Mouse (Mus musculus) monocyte, adult 5-6 weeks (primary cell): ENCODE data around the gene Itga10. TPM values are rescaled to one million over a fixed set of nuclear protein-coding genes. Genes with fewer than 3 reads are reported as not detected.
"Not testable (repeated sequence)": the region's sequence is repeated elsewhere in the genome, so short reads cannot be mapped to it uniquely, and the experiment has no call there.

ENCODE experiments used
- ATAC-seq: fragments of 153-309, 156-312 bp; replicated peaks from 2 replicates; pipeline ENCODE4 v1.8.0; 2017; ENCODE audit warnings: mild to moderate bottlenecking; ENCODE audit not compliant: low TSS enrichment, insufficient number of reproducible peaks, severe bottlenecking, poor library complexity, low FRiP score
- total RNA-seq: library from RNA; stranded (forward); fragments of 200-1000, 200-491, 200-594 nt; gene quantifications from 3 replicates; pipeline ENCODE4 v1.2.3, GENCODE M21; 2017

Itga10 gene
- total RNA-seq, 1 experiment from 2014 or later = 0.38 TPM

- ATAC-seq = no peak
Observed at GRCm38 (mm10) chr3:96632058-96632457, 13.3 kb upstream of the Itga10 start.

DNA sequence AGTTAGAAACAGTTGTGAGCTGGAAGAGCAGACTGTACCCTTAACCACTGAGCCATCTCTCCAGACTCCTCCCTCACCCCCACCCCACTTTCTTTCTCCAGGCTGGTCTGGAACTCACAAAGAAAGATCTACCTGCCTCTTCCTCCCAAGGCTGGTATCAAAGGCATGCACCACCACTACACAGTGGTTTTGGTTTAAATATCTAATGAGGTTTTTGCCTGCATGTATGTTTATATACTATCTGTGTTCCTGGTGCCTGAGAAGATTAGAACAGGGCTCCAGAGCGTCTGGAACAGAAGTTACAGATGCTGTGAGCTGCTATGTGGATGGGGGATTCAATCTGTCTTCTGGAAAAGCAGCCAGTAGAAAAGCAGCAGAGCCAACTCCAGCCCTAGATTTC is 11.4 kb upstream of the Itga10 start:
- no peak for ATAC-seq

GRCm38 (mm10) chr3:96634928-96635879 is 10.2 kb upstream of the Itga10 start, which contains the start of the genes Pex11b and Gm42957:
Gene Pex11b (plus strand): TSS chr3:96635376.
Gene Gm42957 (plus strand): TSS chr3:96635474.
- ATAC-seq = peak; percentile 70

DNA sequence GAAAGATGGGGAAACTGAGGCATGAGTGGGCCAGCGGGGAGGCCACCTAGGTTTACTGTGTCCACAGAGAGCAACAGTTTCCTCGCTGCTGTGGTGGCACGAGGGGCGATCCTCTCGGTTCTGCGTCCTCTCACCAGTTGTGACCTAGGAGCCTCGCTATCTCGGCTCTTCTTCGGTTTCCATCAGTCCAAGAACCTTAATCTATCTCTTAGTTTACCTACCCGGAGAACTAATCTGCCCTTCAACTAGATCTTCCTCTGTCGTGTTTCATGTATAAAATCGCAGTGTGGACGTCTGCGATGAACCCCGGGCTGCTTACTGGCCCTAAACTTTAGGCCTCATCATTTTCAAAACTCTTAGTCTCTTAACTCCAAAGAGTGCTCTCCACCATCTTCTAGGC is 9.5 kb upstream of the Itga10 start:
- peak; percentile 15; the same call in 1 of the 2 replicates for ATAC-seq

DNA sequence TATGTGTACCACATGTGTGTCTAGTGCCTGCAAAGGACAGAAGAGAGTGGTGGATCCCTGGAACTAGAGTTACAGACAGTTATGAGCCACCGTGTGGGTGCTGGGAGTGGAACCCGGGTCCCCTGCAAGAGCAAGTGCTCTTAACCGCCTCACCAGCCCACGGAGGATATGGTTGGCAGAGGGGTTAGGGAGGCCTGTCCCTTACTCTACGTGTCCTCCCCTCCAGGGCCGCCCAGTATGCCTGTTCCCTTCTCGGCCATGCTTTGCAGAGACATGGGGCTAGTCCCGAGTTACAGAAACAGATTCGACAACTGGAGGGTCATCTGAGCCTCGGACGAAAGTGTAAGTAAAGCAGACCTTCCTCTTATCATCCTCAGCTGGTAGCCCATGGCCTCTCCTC is 8.9 kb upstream of the Itga10 start:
- no peak for ATAC-seq

- ATAC-seq = peak; percentile 65; the same call in 1 of the 2 replicates
Observed at GRCm38 (mm10) chr3:96639219-96639618, 6.2 kb upstream of the Itga10 start.

DNA sequence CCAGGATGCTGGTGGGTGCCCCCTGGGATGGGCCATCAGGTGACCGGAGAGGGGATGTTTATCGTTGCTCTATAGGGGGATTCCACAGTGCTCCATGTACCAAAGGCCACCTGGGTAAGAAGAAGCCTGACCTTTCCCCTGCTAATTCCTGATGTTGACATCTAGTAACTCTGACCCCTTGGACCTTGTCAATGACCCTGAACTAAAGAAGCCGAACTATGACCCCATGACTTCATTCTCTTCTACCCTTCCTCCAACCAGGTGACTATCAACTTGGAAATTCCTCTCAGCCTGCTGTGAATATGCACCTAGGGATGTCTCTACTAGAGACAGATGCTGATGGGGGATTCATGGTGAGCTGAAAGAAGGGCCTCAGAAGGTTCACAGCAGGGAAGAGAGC is 2.0 kb downstream of the Itga10 start:
- ATAC-seq = no peak

- no peak for ATAC-seq
Observed at GRCm38 (mm10) chr3:96660901-96661300, 15.5 kb downstream of the Itga10 start.

DNA sequence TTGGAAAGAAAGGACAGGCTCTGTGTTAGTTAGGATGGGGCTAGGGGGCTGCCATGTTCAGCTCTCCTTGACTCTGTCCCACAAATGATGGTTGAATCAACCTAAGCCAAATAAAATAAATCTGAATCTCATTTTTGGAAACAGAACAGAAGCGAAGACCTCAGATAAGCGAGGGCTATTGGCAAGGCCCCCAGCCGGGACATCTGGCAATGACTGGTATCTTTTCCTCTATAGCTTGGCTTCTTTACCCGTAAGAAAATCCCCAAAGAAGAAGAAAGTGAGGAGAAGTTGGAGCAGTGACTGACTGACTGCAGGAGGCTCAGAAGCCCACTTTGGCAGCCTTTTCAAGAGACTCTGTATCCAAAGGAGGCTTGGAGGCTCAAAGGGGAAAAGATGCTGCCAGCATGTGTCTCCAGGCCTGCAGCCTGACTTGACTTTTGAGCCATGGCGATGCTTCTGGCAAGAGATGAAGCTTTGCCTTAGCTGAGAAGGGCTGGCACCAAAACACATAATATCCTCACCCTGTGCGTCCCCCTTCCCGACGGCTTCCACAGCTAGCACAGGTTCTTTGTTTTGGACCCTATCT is 17.4 kb downstream of the Itga10 start:
- ATAC-seq = no peak

DNA sequence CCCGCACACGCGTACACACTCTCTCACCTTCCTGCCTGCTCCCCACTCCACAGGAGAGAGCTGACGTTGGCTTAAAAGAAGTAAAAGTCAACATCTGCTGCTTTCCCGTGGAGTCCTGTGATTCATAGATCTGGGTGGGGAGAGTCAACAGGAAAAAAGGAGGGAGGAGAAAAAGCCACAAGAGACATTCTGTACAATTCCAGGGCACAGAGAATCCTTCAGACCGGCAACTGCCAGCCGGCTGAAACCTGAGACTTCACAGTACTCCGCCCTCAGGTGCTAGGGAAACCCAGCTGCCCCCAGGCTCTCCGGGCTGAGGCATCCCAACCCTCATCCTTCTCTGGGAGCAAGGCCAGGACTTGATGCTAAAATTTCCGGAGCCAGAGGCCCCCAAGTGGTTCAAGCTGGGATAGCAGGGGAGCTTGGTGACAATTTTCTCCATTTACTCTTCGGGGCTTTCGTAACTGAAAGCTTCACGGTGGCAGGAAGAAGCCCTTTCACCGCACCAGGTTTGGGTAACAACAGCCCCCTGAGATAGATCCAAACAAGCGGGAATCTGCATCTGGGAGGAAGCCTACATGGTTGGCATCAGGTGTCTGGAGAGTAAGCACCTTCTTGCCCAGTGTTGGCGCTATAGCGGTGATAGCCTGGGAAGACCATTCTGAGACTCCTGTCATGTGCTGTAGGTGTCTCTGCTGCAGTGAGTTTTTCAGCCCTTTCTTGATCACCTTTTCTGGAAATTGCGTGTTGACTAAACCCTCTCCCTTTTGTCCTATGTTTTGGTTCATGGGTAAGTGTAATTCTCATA is 18.3 kb downstream of the Itga10 start:
- ATAC-seq = peak; percentile 54; the same call in 1 of the 2 replicates

DNA sequence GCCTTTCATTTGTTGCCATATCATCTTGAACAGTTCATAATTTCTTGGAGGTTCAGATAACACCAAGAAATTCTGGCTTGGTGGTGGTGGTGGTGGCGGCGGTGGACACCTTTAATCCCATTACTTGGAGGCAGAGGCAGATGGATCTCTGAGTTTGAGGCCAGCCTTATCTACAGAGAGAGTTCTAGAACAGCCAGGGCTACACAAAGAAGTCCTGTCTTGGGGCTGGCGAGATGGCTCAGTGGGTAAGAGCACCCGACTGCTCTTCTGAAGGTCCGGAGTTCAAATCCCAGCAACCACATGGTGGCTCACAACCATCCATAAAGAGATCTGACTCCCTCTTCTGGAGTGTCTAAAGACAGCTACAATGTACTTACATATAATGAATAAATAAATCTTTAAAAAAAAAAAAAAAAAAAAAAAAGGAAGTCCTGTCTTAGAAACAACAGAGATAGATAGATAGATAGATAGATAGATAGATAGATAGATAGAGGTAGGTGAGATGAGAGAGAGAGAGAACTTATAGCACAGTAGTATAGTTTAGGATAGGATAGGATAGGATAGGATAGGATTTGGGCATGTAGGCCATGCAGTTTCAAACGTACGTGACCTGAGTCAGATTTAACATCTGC is 20.5 kb downstream of the Itga10 start:
- ATAC-seq = not testable (repeated sequence)

DNA sequence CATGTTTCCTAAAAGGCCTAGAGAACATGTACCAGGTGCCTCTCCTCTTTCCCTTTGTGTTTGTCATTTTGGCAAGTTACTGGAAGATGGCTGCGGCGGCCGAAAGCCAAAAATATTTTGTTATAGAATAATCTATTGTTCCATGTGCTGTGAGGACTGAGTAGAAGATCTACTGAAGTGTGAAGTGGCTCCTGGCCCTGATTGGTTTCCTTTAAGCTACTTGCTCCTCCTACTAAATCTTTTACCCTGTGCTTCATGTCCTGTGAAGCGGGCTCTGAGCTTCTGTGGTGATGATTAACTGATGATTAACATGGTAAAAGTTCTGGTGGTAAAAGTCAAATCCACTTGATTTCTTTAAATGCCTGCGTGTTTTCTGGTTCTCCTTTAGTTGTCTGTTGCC is 21.5 kb downstream of the Itga10 start:
- ATAC-seq = no peak

GRCm38 (mm10) chr3:96667316-96667715 is 21.9 kb downstream of the Itga10 start:
- ATAC-seq = no peak

- ATAC-seq = no peak
Observed at GRCm38 (mm10) chr3:96668424-96669067, 23.2 kb downstream of the Itga10 start.

DNA sequence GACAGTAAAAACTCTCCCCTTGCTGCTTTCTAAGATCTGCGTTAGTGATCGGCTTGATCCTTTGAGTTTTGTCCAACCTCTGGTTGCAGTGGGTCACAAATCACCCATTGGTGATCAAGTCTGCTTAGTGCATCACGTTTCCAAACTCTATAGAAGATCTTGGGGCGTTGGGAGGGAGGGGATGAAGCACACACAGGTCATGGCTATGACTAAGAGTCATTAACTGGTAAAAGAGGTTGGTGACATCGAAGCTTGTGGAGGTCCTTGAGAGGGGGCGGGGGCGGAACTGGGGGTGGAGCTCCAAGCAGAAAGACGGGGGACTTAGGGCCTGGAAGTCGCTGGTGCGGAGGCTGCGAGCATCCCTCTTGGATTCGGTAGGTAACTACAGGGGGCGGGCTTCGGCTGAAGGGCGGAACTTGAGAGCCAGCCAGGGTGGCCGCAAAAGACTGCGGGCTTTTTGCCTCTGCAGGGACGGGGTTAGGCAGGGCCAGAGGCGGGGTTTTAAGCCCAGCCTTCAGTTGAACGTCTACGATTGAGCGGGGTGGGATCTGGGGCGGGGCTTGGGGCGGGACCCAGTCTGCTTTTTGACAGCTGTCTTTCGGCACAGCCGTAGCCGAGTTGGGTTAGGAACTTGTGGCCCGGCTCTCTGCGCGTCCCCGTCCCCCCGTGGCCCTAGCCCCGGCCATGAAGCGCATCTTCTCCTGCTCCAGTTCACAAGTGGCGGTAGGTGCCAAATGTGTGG is 24.5 kb downstream of the Itga10 start, which contains the start of gene Ankrd35:
Gene Ankrd35, plus strand, starts transcription at position 405 of the 742 bp plus-strand sequence.
- peak; percentile 96 for ATAC-seq

- ATAC-seq = no peak
Observed at GRCm38 (mm10) chr3:96671519-96671918, 26.1 kb downstream of the Itga10 start.

GRCm38 (mm10) chr3:96673514-96673913 is 28.1 kb downstream of the Itga10 start:
- no peak for ATAC-seq
